Mouse (Mus musculus): Measurements from ENCODE around the gene Prb1. TPM values are rescaled to one million over a fixed set of nuclear protein-coding genes. Genes with fewer than 3 reads are reported as not detected.
"Not testable (repeated sequence)": the region's sequence is repeated elsewhere in the genome, so short reads cannot be mapped to it uniquely, and the experiment has no call there.

Gene Prb1
- not detected in 2 replicates for polyA plus RNA-seq (2012; ENCODE audit: insufficient read depth, insufficient read length, missing spikeins)

- H3K4me1 ChIP-seq (ENCODE audit: control insufficient read depth, insufficient read depth, low read length); H3K27ac ChIP-seq (ENCODE audit: insufficient read depth, low read depth, low read length); H3K4me3 ChIP-seq (ENCODE audit: insufficient read depth, low read length): not testable (repeated sequence)
Observed at GRCm38 (mm10) chr6:132210421-132210820, at the start of gene Prb1. Gene Prb1 (minus strand): TSS chr6:132210521.

Other genes starting within 250 kb of the Prb1 start
- gene Prpmp5, start 104.2 kb upstream of the Prb1 start, polyA plus RNA-seq (2012; ENCODE audit: insufficient read depth, insufficient read length, missing spikeins) = not detected in 2 replicates
- not detected in 2 replicates for gene Gm8882, start 153.6 kb upstream of the Prb1 start, polyA plus RNA-seq (2012; ENCODE audit: insufficient read depth, insufficient read length, missing spikeins)